Comparison of ENCODE assay signal across 19 mouse cellular contexts in genomic region chr15:59155289-59155623, GRCm38 (mm10).
DNase-seq lines count a peak whose midpoint lies in the region; ATAC-seq and TF ChIP-seq lines count a peak whose summit lies in the region.
"Had no signal": no experiment of that assay in that cellular context is flagged by ENCODE, and none has a peak within 500 bp of the region (broad histone marks: within the 10 kb centered on the region; RNA-seq: fewer than 3 reads in every experiment).

No protein-coding gene starts in this region.

- H3K27ac ChIP-seq in heart, embryonic 10.5 days: peak overlapping the region; percentile 60
- H3K27ac ChIP-seq in embryonic facial prominence, embryonic 13.5 days: 0 out of 2 replicates have a peak overlapping the region, but pooled peaks have one; percentile 40
- peak overlapping the region; percentile 63; the same call in 1 of the 2 replicates for H3K27ac ChIP-seq in midbrain, embryonic 13.5 days
- no peak overlapping the region for H3K27ac ChIP-seq in intestine, embryonic 15.5 days
- H3K27ac ChIP-seq: embryonic facial prominence, embryonic 15.5 days; heart, adult 2 months; liver, embryonic 15.5 days had no signal

- no peak overlapping the region for H3K4me3 ChIP-seq in heart, embryonic 10.5 days
- 0 out of 2 replicates have a peak overlapping the region, but pooled peaks have one; percentile 20 for H3K4me3 ChIP-seq in E14TG2a.4 (replicated peaks; ENCODE audit: low read length)
- H3K4me3 ChIP-seq in embryonic facial prominence, embryonic 13.5 days: no peak overlapping the region
- no peak overlapping the region for H3K4me3 ChIP-seq in midbrain, embryonic 13.5 days (replicated peaks)
- no peak overlapping the region for H3K4me3 ChIP-seq in intestine, embryonic 15.5 days (replicated peaks)
- H3K4me3 ChIP-seq: embryonic facial prominence, embryonic 15.5 days; heart, adult 2 months; liver, embryonic 15.5 days; megakaryocyte, embryonic 14.5 days had no signal

- peaks cover 22% of the 10 kb centered on the region for H3K4me1 ChIP-seq in heart, embryonic 10.5 days
- peaks cover 35% of the 10 kb centered on the region for H3K4me1 ChIP-seq in E14TG2a.4 (replicated peaks; ENCODE audit: low read depth, low read length)
- peaks cover 12% of the 10 kb centered on the region for H3K4me1 ChIP-seq in embryonic facial prominence, embryonic 13.5 days
- peaks cover 21% of the 10 kb centered on the region for H3K4me1 ChIP-seq in midbrain, embryonic 13.5 days (replicated peaks)
- H3K4me1 ChIP-seq in intestine, embryonic 15.5 days (replicated peaks): peaks cover 4% of the 10 kb centered on the region; the same call in 1 of the 2 replicates
- H3K4me1 ChIP-seq: liver, embryonic 15.5 days had no signal

- no peak overlapping the region for H3K9ac ChIP-seq in embryonic facial prominence, embryonic 13.5 days
- no peak overlapping the region for H3K9ac ChIP-seq in midbrain, embryonic 13.5 days (replicated peaks)
- no peak overlapping the region for H3K9ac ChIP-seq in intestine, embryonic 15.5 days
- H3K9ac ChIP-seq: embryonic facial prominence, embryonic 15.5 days; liver, embryonic 15.5 days had no signal

- no peak overlapping the region for H3K4me2 ChIP-seq in embryonic facial prominence, embryonic 13.5 days
- H3K4me2 ChIP-seq in midbrain, embryonic 13.5 days (replicated peaks): no peak overlapping the region
- no peak overlapping the region for H3K4me2 ChIP-seq in intestine, embryonic 15.5 days (replicated peaks)
- H3K4me2 ChIP-seq: embryonic facial prominence, embryonic 15.5 days; liver, embryonic 15.5 days had no signal

- H3K9me3 ChIP-seq in heart, embryonic 10.5 days: no peaks in the 10 kb centered on the region
- no peaks in the 10 kb centered on the region for H3K9me3 ChIP-seq in E14TG2a.4 (ENCODE audit: low read length)
- no peaks in the 10 kb centered on the region for H3K9me3 ChIP-seq in embryonic facial prominence, embryonic 13.5 days
- H3K9me3 ChIP-seq in midbrain, embryonic 13.5 days: no peaks in the 10 kb centered on the region
- no peaks in the 10 kb centered on the region for H3K9me3 ChIP-seq in intestine, embryonic 15.5 days
- H3K9me3 ChIP-seq: embryonic facial prominence, embryonic 15.5 days; liver, embryonic 15.5 days had no signal

- no peaks in the 10 kb centered on the region for H3K27me3 ChIP-seq in heart, embryonic 10.5 days (ENCODE audit: insufficient read depth, poor library complexity, severe bottlenecking)
- peaks cover 36% of the 10 kb centered on the region for H3K27me3 ChIP-seq in E14TG2a.4 (ENCODE audit: insufficient read depth, low read length)
- no peaks in the 10 kb centered on the region for H3K27me3 ChIP-seq in embryonic facial prominence, embryonic 13.5 days
- no peaks in the 10 kb centered on the region for H3K27me3 ChIP-seq in midbrain, embryonic 13.5 days
- H3K27me3 ChIP-seq in intestine, embryonic 15.5 days (replicated peaks): no peaks in the 10 kb centered on the region
- H3K27me3 ChIP-seq: embryonic facial prominence, embryonic 15.5 days; liver, embryonic 15.5 days; Patski had no signal

- no peak for DNase-seq in heart, embryonic 10.5 days (ENCODE audit: low spot score)
- no peak for DNase-seq in heart, postnatal 4 days
- DNase-seq in layer of hippocampus, adult 8-10 months (ENCODE audit: low spot score in 2 of 2): no peak
- DNase-seq: adrenal gland, postnatal 36 days; gastrocnemius, postnatal 10 days; heart, adult 2 months; kidney, adult 2 months; kidney, postnatal 36 days; lung, postnatal 10 days; right cerebral cortex, adult 18-20 months had no signal

- no peak for ATAC-seq in embryonic facial prominence, embryonic 13.5 days (ENCODE audit: insufficient number of reproducible peaks, insufficient read depth, low FRiP score, low TSS enrichment, low read depth)
- ATAC-seq in midbrain, embryonic 13.5 days: peak; percentile 17; the same call in 1 of the 2 replicates
- no peak for ATAC-seq in intestine, embryonic 15.5 days
- ATAC-seq: activated CD4-positive, CD25-positive, alpha-beta regulatory T cell, adult 4 months had no signal

- TF ChIP-seq CTCF in E14TG2a.4 (conservative IDR thresholded peaks at IDR 0.05; ENCODE audit: low read length): no peak

- H3K36me3 ChIP-seq in heart, embryonic 10.5 days: no peaks in the 10 kb centered on the region
- H3K36me3 ChIP-seq in E14TG2a.4 (ENCODE audit: insufficient read depth, low read length): no peaks in the 10 kb centered on the region
- H3K36me3 ChIP-seq in embryonic facial prominence, embryonic 13.5 days: no peaks in the 10 kb centered on the region
- no peaks in the 10 kb centered on the region for H3K36me3 ChIP-seq in midbrain, embryonic 13.5 days
- no peaks in the 10 kb centered on the region for H3K36me3 ChIP-seq in intestine, embryonic 15.5 days
- H3K36me3 ChIP-seq: embryonic facial prominence, embryonic 15.5 days; liver, embryonic 15.5 days had no signal
